ENCODE assay signal across 8 mouse cellular contexts in the genomic region with DNA sequence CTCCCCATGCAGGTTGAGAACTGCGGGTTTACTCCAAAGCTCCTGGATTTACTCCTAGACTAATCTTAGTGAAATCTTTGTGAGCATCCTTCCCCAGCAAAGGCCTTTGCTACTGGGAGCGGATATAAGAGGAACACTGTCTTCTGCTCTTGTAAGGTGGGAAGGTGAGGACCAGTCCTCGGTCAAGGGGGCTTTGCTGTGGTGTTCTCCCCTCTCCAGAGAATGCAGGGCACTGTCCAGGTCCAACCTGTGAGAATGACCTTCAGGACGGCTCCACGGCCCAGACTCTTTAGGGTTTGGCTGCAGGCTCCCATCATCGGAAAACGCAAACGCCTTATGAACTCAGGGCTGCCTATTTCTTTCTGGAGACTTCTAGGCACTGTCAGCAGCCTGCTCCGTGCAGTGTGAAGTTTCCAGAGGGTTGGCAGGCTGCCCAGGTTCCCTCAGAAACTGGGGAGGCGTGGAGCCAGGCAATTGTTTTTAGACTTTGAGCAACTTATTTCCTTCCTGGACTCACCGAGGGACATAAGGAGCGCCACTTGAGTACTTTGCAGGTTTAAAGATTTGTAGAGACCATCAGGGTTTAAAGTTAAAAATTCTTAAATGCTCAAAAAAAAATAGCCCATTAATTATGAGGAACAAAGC.
DNase-seq lines count a peak whose midpoint lies in the region; ATAC-seq and TF ChIP-seq lines count a peak whose summit lies in the region.

No protein-coding gene starts in this region.

- H3K27me3 ChIP-seq in intestine, embryonic 16.5 days (replicated peaks; ENCODE audit: control insufficient read depth, insufficient read depth, low read length), result no peaks in the 10 kb centered on the region

- 45% methylated on average over 12 of the region's 12 CpGs for WGBS in intestine, embryonic 16.5 days

- peak overlapping the region; percentile 84 for H3K27ac ChIP-seq in gastrocnemius, adult 2 months
- peak overlapping the region; percentile 62 for H3K27ac ChIP-seq in intestine, embryonic 16.5 days (ENCODE audit: low read length)

- no peak for TF ChIP-seq CTCF in gastrocnemius, adult 2 months (IDR thresholded peaks at IDR 0.05)

- peak overlapping the region; percentile 45 for H3K4me3 ChIP-seq in gastrocnemius, adult 2 months
- no peak overlapping the region for H3K4me3 ChIP-seq in intestine, embryonic 16.5 days (ENCODE audit: low read length)

- peaks cover 5% of the 10 kb centered on the region; the same call in 1 of the 2 replicates for H3K4me1 ChIP-seq in intestine, embryonic 16.5 days (ENCODE audit: control insufficient read depth, insufficient read depth, low read length)

- peak; percentile 11 to 44 for DNase-seq in cerebellum, postnatal 25 days
- no peak for DNase-seq in cerebellum, adult 11 months
- peak; percentile 86 for DNase-seq in adrenal gland, postnatal 10 days
- peak; percentile 72 for DNase-seq in gastrocnemius, adult 2 months
- DNase-seq in left cerebral cortex, adult 9 months (ENCODE audit: low spot score in 2 of 2), result peak; percentile 31 to 66
- peak; percentile 53 for DNase-seq in right cerebral cortex, adult 18-20 months
- no peak for DNase-seq in embryo, embryonic 10 days (ENCODE audit: low spot score)

- intact Hi-C loops in gastrocnemius, adult 2 months (cut with DNase I), result no loop called here

- no peak overlapping the region for H3K9ac ChIP-seq in intestine, embryonic 16.5 days (ENCODE audit: low read depth, low read length)

- ATAC-seq in intestine, embryonic 16.5 days, result peak; percentile 74

- no peaks in the 10 kb centered on the region for H3K9me3 ChIP-seq in intestine, embryonic 16.5 days (ENCODE audit: control insufficient read depth, low read length)

- no peak overlapping the region for H3K4me2 ChIP-seq in intestine, embryonic 16.5 days (ENCODE audit: low read depth, low read length)

- no peaks in the 10 kb centered on the region for H3K36me3 ChIP-seq in intestine, embryonic 16.5 days (ENCODE audit: control insufficient read depth, insufficient read depth, low read length)

Comparison
In these comparisons a context has a peak if more than half of its experiments do, and no peak if none do; other contexts are left out.
1. DNase-seq: peak in cerebellum, postnatal 25 days (2 of 2), adrenal gland, postnatal 10 days (single experiment), gastrocnemius, adult 2 months (single experiment), left cerebral cortex, adult 9 months (2 of 2) and right cerebral cortex, adult 18-20 months (single experiment); none in cerebellum, adult 11 months (single experiment) and embryo, embryonic 10 days (single experiment).